Mouse (Mus musculus) olfactory bulb, adult 2 months (tissue): ENCODE data around the gene Notch3.

Source experiments
- CTCF ChIP-seq: fragments of 200-500 bp; IDR thresholded peaks from 2 replicates; pipeline ENCODE4 v1.5.1; 2012; ENCODE audit warnings: low read depth, mild to moderate bottlenecking, low read length, moderate library complexity; ENCODE audit not compliant: insufficient read depth
- POLR2A ChIP-seq: fragments of 200-500 bp; IDR thresholded peaks from 2 replicates; pipeline ENCODE4 v1.6.1; 2012; ENCODE audit warnings: mild to moderate bottlenecking, low read depth, low read length, moderate library complexity; ENCODE audit not compliant: insufficient read depth

GRCm38 (mm10) chr17:32158841-32159240, 7.8 kb downstream of the Notch3 start:
- TF ChIP-seq CTCF (no peak), POLR2A (no peak)
